Comparison of ENCODE assay signal across 8 mouse cellular contexts in the genomic region with DNA sequence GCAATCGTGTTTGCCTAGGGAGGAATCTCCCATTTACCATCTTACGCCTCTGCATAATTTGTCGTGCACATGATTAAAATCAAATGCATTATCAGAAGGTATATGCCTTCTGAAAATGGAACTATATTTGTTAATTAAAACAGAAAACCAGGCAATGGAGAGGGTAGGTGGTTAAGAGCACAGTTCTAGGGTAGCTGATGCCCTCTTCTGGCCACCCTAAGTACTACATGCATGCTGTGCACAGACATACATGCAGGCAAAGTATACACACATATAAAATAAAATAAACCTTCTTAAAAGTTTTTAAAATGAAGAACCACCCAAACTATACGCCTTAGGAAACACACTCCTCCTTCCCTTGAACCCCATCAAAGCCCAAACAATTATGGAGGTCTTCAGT. TPM values are rescaled to one million over a fixed set of nuclear protein-coding genes. Genes with fewer than 3 reads are reported as not detected.
DNase-seq lines count a peak whose midpoint lies in the region; ATAC-seq lines count a peak whose summit lies in the region.

No protein-coding gene starts in this region.

- DNase-seq in CD4-positive, CD25-positive, alpha-beta regulatory T cell, adult 2 months (ENCODE audit: low read depth, low spot score) = peak; percentile 57
- peak; percentile 16 to 20 for DNase-seq in layer of hippocampus, postnatal 10 days (ENCODE audit: low spot score in 2 of 2)
- no peak for DNase-seq in layer of hippocampus, adult 18-20 months (ENCODE audit: low spot score in 2 of 2)
- peak; percentile 43 for DNase-seq in NIH3T3 (ENCODE audit: low read depth)
- peak; percentile 47 for DNase-seq in naive thymus-derived CD4-positive, alpha-beta T cell, adult 2 months (ENCODE audit: low read depth)
- no peak for DNase-seq in gastrocnemius, postnatal 36 days

- intact Hi-C loops in gastrocnemius, postnatal 36 days (cut with DNase I) = no loop called here

- ATAC-seq in CD4-positive, CD25-positive, alpha-beta regulatory T cell, adult 4 months = no peak
- ATAC-seq in activated CD4-positive, CD25-positive, alpha-beta regulatory T cell, adult 4 months = no peak

RNA-seq across cellular contexts. Expression of gene Pccb, which starts 32.6 kb away (rescaled TPM):
- polyA plus RNA-seq in CD4-positive, CD25-positive, alpha-beta regulatory T cell, adult 4 months (2017; shearing (Covaris generic)) = 10 to 100 TPM in 1 of 2 experiments, 1 to 10 TPM in 1; 9.7 to 12.9 TPM
- total RNA-seq in layer of hippocampus, postnatal 10 days (2021) = 10 to 100 TPM; 50.8 to 53.3 TPM
- 10 to 100 TPM; 43.3 to 43.9 TPM for total RNA-seq in layer of hippocampus, adult 18-20 months (2021)
- 10 to 100 TPM; 52.6 to 58.4 TPM for total RNA-seq in gastrocnemius, postnatal 36 days (2021)
- 1 to 10 TPM; 5.6 to 7.8 TPM for polyA plus RNA-seq in activated CD4-positive, CD25-positive, alpha-beta regulatory T cell, adult 4 months (2017; shearing (Covaris generic))

Comparison
In these comparisons a context has a peak if more than half of its experiments do, and no peak if none do; other contexts are left out.
1. DNase-seq: peak in CD4-positive, CD25-positive, alpha-beta regulatory T cell, adult 2 months (single experiment), layer of hippocampus, postnatal 10 days (2 of 2), NIH3T3 (single experiment) and naive thymus-derived CD4-positive, alpha-beta T cell, adult 2 months (single experiment); none in layer of hippocampus, adult 18-20 months (0 of 2) and gastrocnemius, postnatal 36 days (0 of 2).